Mouse (Mus musculus) lung, embryonic 14.5 days (tissue): ENCODE measurements around the gene Cd300e. TPM values are rescaled to one million over a fixed set of nuclear protein-coding genes. Genes with fewer than 3 reads are reported as not detected.

ENCODE experiments used
- ATAC-seq: fragments of 200-750 bp; cut with Nextera tagmentation; 2 replicates; pipeline ENCODE4 v1.8.0; 2017; ENCODE audit warnings: mild to moderate bottlenecking, moderate TSS enrichment, moderate library complexity; ENCODE audit not compliant: insufficient read depth
- DNase-seq: peaks from one replicate; pipeline ENCODE4 v3.0.0-alpha.2; 2015
- H3K27ac ChIP-seq: fragments of 300-500 bp; sonication (generic); 2 replicates; pipeline ENCODE4 v1.5.1; 2014; ENCODE audit warnings: low read depth, mild to moderate bottlenecking, moderate library complexity
- H3K27me3 ChIP-seq: fragments of 300-500 bp; sonication (generic); 2 replicates; pipeline ENCODE4 v1.6.1; 2014; ENCODE audit warnings: low read length, control low read depth; ENCODE audit not compliant: insufficient read depth
- H3K36me3 ChIP-seq: fragments of 300-500 bp; sonication (generic); 2 replicates; pipeline ENCODE4 v1.6.1; 2014; ENCODE audit warnings: control low read depth; ENCODE audit not compliant: insufficient read depth
- H3K4me1 ChIP-seq: fragments of 300-500 bp; sonication (generic); 2 replicates; pipeline ENCODE4 v1.6.1; 2014; ENCODE audit warnings: antibody characterized with exemption, control low read depth; ENCODE audit not compliant: insufficient read depth
- H3K4me2 ChIP-seq: fragments of 300-500 bp; sonication (generic); 2 replicates; pipeline ENCODE4 v1.6.1; 2014; ENCODE audit warnings: mild to moderate bottlenecking
- H3K4me3 ChIP-seq: fragments of 300-500 bp; sonication (generic); 2 replicates; pipeline ENCODE4 v1.5.1; 2014; ENCODE audit warnings: low read depth, low read length
- H3K9ac ChIP-seq: fragments of 300-500 bp; sonication (generic); 2 replicates; pipeline ENCODE4 v1.6.1; 2014
- H3K9me3 ChIP-seq: fragments of 300-500 bp; sonication (generic); 2 replicates; pipeline ENCODE4 v1.6.1; 2016; ENCODE audit warnings: low read depth, low read length, control low read depth
- CTCF ChIP-seq: IDR thresholded peaks from 2 replicates; pipeline ENCODE4 v1.5.1; 2016; ENCODE audit warnings: antibody characterized with exemption, low read depth
- WGBS: fragments of 180-500 bp; shearing (Covaris S2); extraction: QIAGEN DNeasy Blood & Tissue Kit; methylation state at CpG from one replicate; pipeline ENCODE4 v1.1.7; 2014; 5-methylcytosine and 5-hydroxymethylcytosine counted together
- polyA plus RNA-seq: library from polyadenylated mRNA; unstranded; fragments of >200 nt; fragmentation: Nextera tagmentation; extraction: Ambion mirVana; gene quantifications from 2 replicates; pipeline ENCODE4 v1.2.1, GENCODE M21; 2014

Gene Cd300e
- polyA plus RNA-seq, 1 experiment from 2014 or later: not detected

- DNase-seq (no peak), ATAC-seq (no peak)
- Histone ChIP-seq H3K4me1 (no peaks in the 10 kb centered on the region), H3K4me2 (no peak overlapping the region), H3K36me3 (no peaks in the 10 kb centered on the region), H3K9me3 (peaks cover 5% of the 10 kb centered on the region; the same call in 1 of the 2 replicates), H3K27me3 (peaks cover 22% of the 10 kb centered on the region), H3K9ac (no peak overlapping the region), H3K27ac (no peak overlapping the region), H3K4me3 (no peak overlapping the region)
- TF ChIP-seq CTCF: no peak
- WGBS: 22% methylated on average over 4 of the region's 4 CpGs
Measured at GRCm38 (mm10) chr11:115092140-115092539, 30.2 kb upstream of the Cd300e start.

GRCm38 (mm10) chr11:115091362-115091901, 29.5 kb upstream of the Cd300e start, which contains the start of gene Rab37:
TSS of gene Rab37 (plus strand) at chr11:115091431.
- Histone ChIP-seq H3K9me3 (peaks cover 5% of the 10 kb centered on the region; the same call in 1 of the 2 replicates), H3K4me3 (no peak within 1 kb of the TSS), H3K4me1 (no peaks in the 10 kb centered on the region), H3K9ac (no peak within 1 kb of the TSS), H3K36me3 (no peaks in the 10 kb centered on the region), H3K27me3 (peaks cover 22% of the 10 kb centered on the region), H3K4me2 (no peak within 1 kb of the TSS), H3K27ac (no peak within 1 kb of the TSS)
- WGBS: 2% methylated on average over 36 of the region's 36 CpGs
- no peak for ATAC-seq
- no peak for TF ChIP-seq CTCF
- peak; percentile 66 for DNase-seq

GRCm38 (mm10) chr11:115089853-115090252, 27.9 kb upstream of the Cd300e start:
- peak; percentile 55 for TF ChIP-seq CTCF
- Histone ChIP-seq H3K27me3 (peaks cover 24% of the 10 kb centered on the region), H3K4me3 (no peak overlapping the region), H3K9me3 (peaks cover 5% of the 10 kb centered on the region; the same call in 1 of the 2 replicates), H3K9ac (no peak overlapping the region), H3K4me2 (no peak overlapping the region), H3K4me1 (no peaks in the 10 kb centered on the region), H3K27ac (no peak overlapping the region), H3K36me3 (no peaks in the 10 kb centered on the region)
- WGBS: 67% methylated on average over 6 of the region's 6 CpGs
- no peak for ATAC-seq
- DNase-seq: no peak

GRCm38 (mm10) chr11:115086213-115086612, 24.2 kb upstream of the Cd300e start:
- Histone ChIP-seq H3K4me1 (no peaks in the 10 kb centered on the region), H3K9ac (no peak overlapping the region), H3K4me2 (no peak overlapping the region), H3K27ac (no peak overlapping the region), H3K4me3 (no peak overlapping the region), H3K9me3 (peaks cover 5% of the 10 kb centered on the region; the same call in 1 of the 2 replicates), H3K36me3 (no peaks in the 10 kb centered on the region), H3K27me3 (peaks cover 22% of the 10 kb centered on the region)
- DNase-seq (no peak), ATAC-seq (no peak)
- TF ChIP-seq CTCF: no peak
- WGBS: 60% methylated on average over 7 of the region's 7 CpGs

- no peaks in the 10 kb centered on the region for H3K36me3 ChIP-seq
- H3K4me1 ChIP-seq: no peaks in the 10 kb centered on the region
- no peak overlapping the region for H3K27ac ChIP-seq
- H3K9ac ChIP-seq: no peak overlapping the region
- ATAC-seq: no peak
- peaks cover 3% of the 10 kb centered on the region; the same call in 1 of the 2 replicates for H3K9me3 ChIP-seq
- no peak overlapping the region for H3K4me2 ChIP-seq
- no peak for TF ChIP-seq CTCF
- DNase-seq: no peak
- WGBS: 70% methylated on average over 8 of the region's 8 CpGs
- peaks cover 17% of the 10 kb centered on the region; the same call in 1 of the 2 replicates for H3K27me3 ChIP-seq
- H3K4me3 ChIP-seq: no peak overlapping the region
Measured at GRCm38 (mm10) chr11:115085064-115085463, 23.1 kb upstream of the Cd300e start.

- no peak overlapping the region for H3K27ac ChIP-seq
- no peaks in the 10 kb centered on the region for H3K4me1 ChIP-seq
- no peak overlapping the region for H3K4me3 ChIP-seq
- no peak overlapping the region for H3K4me2 ChIP-seq
- H3K27me3 ChIP-seq: peaks cover 17% of the 10 kb centered on the region; the same call in 1 of the 2 replicates
- ATAC-seq: no peak
- no peak overlapping the region for H3K9ac ChIP-seq
- H3K36me3 ChIP-seq: no peaks in the 10 kb centered on the region
- no peak for TF ChIP-seq CTCF
- H3K9me3 ChIP-seq: no peaks in the 10 kb centered on the region
- DNase-seq: no peak
- WGBS: 41% methylated on average over 12 of the region's 12 CpGs
Measured at GRCm38 (mm10) chr11:115084595-115084994, 22.6 kb upstream of the Cd300e start.

GRCm38 (mm10) chr11:115083376-115084139, 21.6 kb upstream of the Cd300e start:
- Histone ChIP-seq H3K4me3 (no peak overlapping the region), H3K9me3 (no peaks in the 10 kb centered on the region), H3K9ac (no peak overlapping the region), H3K36me3 (no peaks in the 10 kb centered on the region), H3K27ac (no peak overlapping the region), H3K4me2 (no peak overlapping the region), H3K4me1 (no peaks in the 10 kb centered on the region), H3K27me3 (peaks cover 17% of the 10 kb centered on the region; the same call in 1 of the 2 replicates)
- ATAC-seq: no peak
- WGBS: 40% methylated on average over 18 of the region's 18 CpGs
- peak; percentile 91 for DNase-seq
- TF ChIP-seq CTCF: peak; percentile 98
